ENCODE assay signal across 9 mouse cellular contexts in the genomic region with DNA sequence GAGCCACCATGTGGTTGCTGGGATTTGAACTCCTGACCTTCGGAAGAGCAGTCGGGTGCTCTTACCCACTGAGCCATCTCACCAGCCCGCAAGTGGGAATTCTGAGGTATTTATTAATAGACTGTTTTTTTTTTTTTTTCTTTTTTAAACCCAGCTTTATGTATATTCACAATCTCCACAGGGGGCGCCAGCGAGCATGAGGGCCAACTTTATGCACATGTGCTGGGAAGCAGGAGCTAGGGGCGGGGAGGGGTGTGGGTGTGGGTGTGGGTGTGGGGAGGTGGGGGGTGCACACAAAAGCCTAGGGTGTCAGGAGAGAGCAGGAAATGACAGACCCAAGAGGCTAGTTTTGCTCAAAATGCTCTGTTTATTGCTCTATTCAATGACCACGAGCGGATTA. TPM values are rescaled to one million over a fixed set of nuclear protein-coding genes. Genes with fewer than 3 reads are reported as not detected.
DNase-seq lines count a peak whose midpoint lies in the region; ATAC-seq and TF ChIP-seq lines count a peak whose summit lies in the region.
"Had no signal": no experiment of that assay in that cellular context is flagged by ENCODE, and none has a peak within 500 bp of the region (broad histone marks: within the 10 kb centered on the region; RNA-seq: fewer than 3 reads in every experiment).

No protein-coding gene starts in this region.

- no peaks in the 10 kb centered on the region for H3K27me3 ChIP-seq in hindbrain, postnatal 0 days (ENCODE audit: insufficient read depth, low read length)
- no peaks in the 10 kb centered on the region for H3K27me3 ChIP-seq in hindbrain, embryonic 16.5 days (replicated peaks; ENCODE audit: control insufficient read depth, insufficient read depth, low read length)
- H3K27me3 ChIP-seq: embryonic facial prominence, embryonic 13.5 days; limb, embryonic 12.5 days had no signal

- WGBS in hindbrain, postnatal 0 days: 73% methylated on average over 8 of the region's 8 CpGs
- WGBS in hindbrain, embryonic 16.5 days: 68% methylated on average over 8 of the region's 8 CpGs

- no peak overlapping the region for H3K27ac ChIP-seq in hindbrain, postnatal 0 days
- no peak overlapping the region for H3K27ac ChIP-seq in hindbrain, embryonic 16.5 days (ENCODE audit: low read depth, low read length)
- H3K27ac ChIP-seq: embryonic facial prominence, embryonic 13.5 days; limb, embryonic 12.5 days had no signal

- H3K4me3 ChIP-seq in hindbrain, postnatal 0 days (ENCODE audit: low read length): no peak overlapping the region
- no peak overlapping the region for H3K4me3 ChIP-seq in hindbrain, embryonic 16.5 days (ENCODE audit: low read length)
- H3K4me3 ChIP-seq: embryonic facial prominence, embryonic 13.5 days; limb, embryonic 12.5 days had no signal

- H3K36me3 ChIP-seq in hindbrain, postnatal 0 days (ENCODE audit: insufficient read depth, low read length): peaks cover 9% of the 10 kb centered on the region
- peaks cover 9% of the 10 kb centered on the region for H3K36me3 ChIP-seq in hindbrain, embryonic 16.5 days (ENCODE audit: control insufficient read depth, insufficient read depth, low read length)
- H3K36me3 ChIP-seq: embryonic facial prominence, embryonic 13.5 days; limb, embryonic 12.5 days had no signal

- DNase-seq in hindbrain, postnatal 0 days (ENCODE audit: low spot score): peak; percentile 51
- DNase-seq in 416B (ENCODE audit: low read depth) (peak; percentile 56), NIH3T3 (ENCODE audit: low read depth) (peak; percentile 68)
- DNase-seq in kidney, postnatal 4 days: peak; percentile 78 to 83
- peak; percentile 64 for DNase-seq in thymus, postnatal 0 days (ENCODE audit: low spot score)
- DNase-seq in layer of hippocampus, adult 18-20 months (ENCODE audit: low spot score in 2 of 2): no peak

- no peak overlapping the region for H3K9ac ChIP-seq in hindbrain, postnatal 0 days (replicated peaks; ENCODE audit: low read length)
- H3K9ac ChIP-seq in hindbrain, embryonic 16.5 days (ENCODE audit: low read depth, low read length): no peak overlapping the region
- H3K9ac ChIP-seq: embryonic facial prominence, embryonic 13.5 days; limb, embryonic 12.5 days had no signal

- H3K4me1 ChIP-seq in hindbrain, postnatal 0 days (ENCODE audit: insufficient read depth, low read length): no peaks in the 10 kb centered on the region
- no peaks in the 10 kb centered on the region for H3K4me1 ChIP-seq in hindbrain, embryonic 16.5 days (ENCODE audit: control insufficient read depth, insufficient read depth, low read depth, low read length)

- no peak for ATAC-seq in hindbrain, postnatal 0 days
- no peak for ATAC-seq in hindbrain, embryonic 16.5 days

- no peaks in the 10 kb centered on the region for H3K9me3 ChIP-seq in hindbrain, postnatal 0 days (ENCODE audit: low read length)
- no peaks in the 10 kb centered on the region for H3K9me3 ChIP-seq in hindbrain, embryonic 16.5 days (ENCODE audit: control insufficient read depth, low read length)
- H3K9me3 ChIP-seq: embryonic facial prominence, embryonic 13.5 days; limb, embryonic 12.5 days had no signal

- peak; percentile 47; the same call in 1 of the 2 replicates for TF ChIP-seq CTCF in hindbrain, postnatal 0 days (IDR thresholded peaks at IDR 0.05; ENCODE audit: low read depth)

- no peak overlapping the region for H3K4me2 ChIP-seq in hindbrain, postnatal 0 days (ENCODE audit: low read depth, low read length)
- H3K4me2 ChIP-seq in hindbrain, embryonic 16.5 days (ENCODE audit: low read length): no peak overlapping the region
- H3K4me2 ChIP-seq: embryonic facial prominence, embryonic 13.5 days; limb, embryonic 12.5 days had no signal

RNA-seq across cellular contexts. Expression of gene Tmem86a, which starts 27.1 kb away (rescaled TPM):
- 11.9 and 17.1 TPM in 2 replicates for total RNA-seq in hindbrain, postnatal 0 days (2014; rRNA removed)
- polyA plus RNA-seq in hindbrain, postnatal 0 days (2015; fragmentation: Nextera tagmentation; extraction: Ambion mirVana): 29.5 and 32.3 TPM in 2 replicates
- 25.9 and 27.3 TPM in 2 replicates for polyA plus RNA-seq in hindbrain, embryonic 16.5 days (2015; fragmentation: Nextera tagmentation; extraction: Ambion mirVana)
- polyA plus RNA-seq in thymus, postnatal 0 days (2015; fragmentation: Nextera tagmentation; extraction: Ambion mirVana): 20.5 and 21.3 TPM in 2 replicates
- total RNA-seq in layer of hippocampus, adult 18-20 months (2021): 10 to 100 TPM in 1 of 2 experiments, 1 to 10 TPM in 1; 9.4 to 11.7 TPM

RNA-seq across cellular contexts. Expression of gene Ptpn5, which starts 56.0 kb away (rescaled TPM):
- total RNA-seq in hindbrain, postnatal 0 days (2014; rRNA removed): 98.3 and 107 TPM in 2 replicates
- 129 and 138 TPM in 2 replicates for polyA plus RNA-seq in hindbrain, postnatal 0 days (2015; fragmentation: Nextera tagmentation; extraction: Ambion mirVana)
- 181 and 198 TPM in 2 replicates for polyA plus RNA-seq in hindbrain, embryonic 16.5 days (2015; fragmentation: Nextera tagmentation; extraction: Ambion mirVana)
- polyA plus RNA-seq in thymus, postnatal 0 days (2015; fragmentation: Nextera tagmentation; extraction: Ambion mirVana): 0.24 and 0.27 TPM in 2 replicates
- total RNA-seq in layer of hippocampus, adult 18-20 months (2021): 100 to 1,000 TPM; 102 to 103 TPM

Comparison
In these comparisons a context has a peak if more than half of its experiments do, and no peak if none do; other contexts are left out.
1. DNase-seq: peak in hindbrain, postnatal 0 days (single experiment), 416B (single experiment), NIH3T3 (single experiment), kidney, postnatal 4 days (2 of 2) and thymus, postnatal 0 days (single experiment); none in layer of hippocampus, adult 18-20 months (0 of 2).
2. RNA of gene Ptpn5, which starts 56.0 kb away (polyA plus RNA-seq): 181 to 198 TPM in hindbrain, embryonic 16.5 days and 129 to 138 TPM in hindbrain, postnatal 0 days; 0.24 to 0.27 TPM in thymus, postnatal 0 days; every median in the first group is over 100 times any median in the second.